Mouse (Mus musculus) urinary bladder, adult 18-20 months (tissue): ENCODE results near the gene Csf1.
"Not testable (repeated sequence)": the region's sequence is repeated elsewhere in the genome, so short reads cannot be mapped to it uniquely, and the experiment has no call there.

Experiments used
- DNase-seq, 2 experiments: peaks; one replicate each; pipeline ENCODE4 v3.0.0; 2022; ENCODE audit warnings: low spot score in 2 of 2, mixed read lengths in 2 of 2

Csf1 gene

GRCm38 (mm10) chr3:107750775-107751540 is 9.3 kb downstream of the Csf1 start:
- no peak for DNase-seq

GRCm38 (mm10) chr3:107749446-107749845 is 10.8 kb downstream of the Csf1 start:
- no peak for DNase-seq

GRCm38 (mm10) chr3:107748260-107748955 is 11.9 kb downstream of the Csf1 start:
- DNase-seq = no peak

DNA sequence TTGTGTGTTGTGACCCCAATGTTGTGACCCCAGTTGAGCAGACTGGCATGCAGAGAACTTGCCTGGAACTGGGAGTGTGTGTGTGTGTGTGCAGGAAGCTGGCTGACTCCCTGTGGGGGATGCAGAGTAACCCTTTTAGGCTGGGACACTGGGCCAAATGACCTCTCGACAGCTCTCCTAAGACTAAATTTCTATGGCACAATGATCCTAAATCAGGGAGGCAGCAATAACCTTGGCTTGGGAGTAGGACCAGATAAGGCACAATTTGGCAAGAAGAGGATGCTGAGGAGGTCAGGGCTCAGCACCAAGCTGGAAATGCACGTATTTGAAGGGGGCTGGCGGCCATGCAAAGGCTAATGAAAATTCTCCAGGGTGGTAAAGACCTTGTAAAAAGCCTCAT is 14.2 kb downstream of the Csf1 start:
- no peak for DNase-seq

GRCm38 (mm10) chr3:107743650-107744049 is 16.6 kb downstream of the Csf1 start:
- DNase-seq = no peak

- no peak for DNase-seq
Measured at GRCm38 (mm10) chr3:107743107-107743506, 17.2 kb downstream of the Csf1 start.

GRCm38 (mm10) chr3:107742071-107742710 is 18.1 kb downstream of the Csf1 start:
- no peak for DNase-seq

GRCm38 (mm10) chr3:107741387-107741786 is 18.9 kb downstream of the Csf1 start:
- DNase-seq = no peak

- DNase-seq = no peak
Measured at GRCm38 (mm10) chr3:107740578-107741207, 19.6 kb downstream of the Csf1 start.

- DNase-seq = no peak
Measured at GRCm38 (mm10) chr3:107739966-107740365, 20.3 kb downstream of the Csf1 start.

DNA sequence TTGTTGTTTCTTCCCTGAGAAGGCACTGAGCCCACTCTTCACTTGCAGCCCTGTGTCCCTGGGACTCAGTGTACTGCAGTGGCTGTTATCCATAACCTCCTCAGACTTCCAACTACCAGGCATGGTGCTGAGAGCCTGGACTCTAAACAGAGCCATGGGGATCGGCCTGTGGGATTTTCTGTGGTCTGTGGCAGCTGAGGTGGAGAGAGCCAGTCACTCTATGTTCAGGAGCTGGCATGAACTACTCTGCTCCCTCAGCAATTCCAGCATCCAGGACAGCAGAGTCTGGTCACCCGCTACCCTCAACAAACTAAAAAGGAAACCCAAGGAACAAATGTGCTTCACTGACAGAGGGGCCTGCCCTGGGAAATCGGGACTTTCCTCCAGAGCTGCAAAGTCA is 20.8 kb downstream of the Csf1 start:
- DNase-seq = no peak

GRCm38 (mm10) chr3:107738620-107739019 is 21.6 kb downstream of the Csf1 start:
- no peak for DNase-seq

DNA sequence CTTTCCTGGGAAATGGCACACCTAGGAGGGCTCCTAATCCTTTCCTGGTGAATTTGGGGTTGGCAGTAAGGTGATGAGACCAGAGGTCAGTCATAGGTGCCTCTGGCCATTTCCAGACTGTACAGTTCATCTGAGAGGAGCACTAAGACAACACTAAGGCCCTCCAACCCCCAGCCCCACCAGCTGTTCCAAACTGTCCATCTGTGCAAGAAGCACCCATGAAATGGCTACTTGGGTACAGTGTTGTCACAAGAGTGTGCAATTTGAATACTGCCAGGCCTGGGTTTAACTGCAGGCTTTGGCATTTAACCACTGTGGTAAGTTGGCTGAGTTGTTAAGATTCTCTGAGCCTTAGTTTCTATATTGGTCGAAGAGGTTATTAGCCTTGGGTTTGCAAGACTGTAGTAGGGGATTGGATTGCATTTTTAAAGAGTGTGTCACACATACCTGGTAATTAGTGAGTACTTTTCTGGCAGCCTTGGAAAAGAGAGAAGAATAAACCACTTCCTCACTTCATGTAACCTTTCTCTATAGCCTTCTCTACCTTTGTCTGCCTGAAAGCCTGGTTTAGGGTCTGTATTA is 22.6 kb downstream of the Csf1 start:
- DNase-seq = no peak

DNA sequence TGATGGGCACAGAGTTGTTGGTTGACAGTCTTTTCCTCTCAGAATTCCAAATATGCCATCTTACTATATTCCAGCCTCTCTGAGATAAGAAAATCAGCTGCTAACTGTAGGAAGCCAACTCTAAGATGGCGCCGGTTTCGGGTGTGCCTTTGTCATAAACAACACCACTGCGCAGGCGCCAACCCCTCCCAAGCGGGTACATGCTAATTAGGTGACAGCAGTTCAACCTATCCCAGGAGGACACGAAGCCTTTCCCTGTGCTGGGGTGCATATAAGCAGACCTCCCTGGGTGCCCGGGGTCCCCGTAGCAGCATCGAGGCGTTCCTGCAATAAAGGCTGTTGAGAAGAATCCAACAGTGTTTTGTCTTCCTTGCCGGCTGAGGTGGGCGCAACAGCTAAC is 24.6 kb downstream of the Csf1 start:
- DNase-seq = not testable (repeated sequence)

GRCm38 (mm10) chr3:107733329-107733728 is 26.9 kb downstream of the Csf1 start:
- no peak for DNase-seq

- DNase-seq = no peak
Measured at GRCm38 (mm10) chr3:107730236-107730635, 30.0 kb downstream of the Csf1 start.

- DNase-seq = no peak
Measured at GRCm38 (mm10) chr3:107728509-107728908, 31.8 kb downstream of the Csf1 start.

DNA sequence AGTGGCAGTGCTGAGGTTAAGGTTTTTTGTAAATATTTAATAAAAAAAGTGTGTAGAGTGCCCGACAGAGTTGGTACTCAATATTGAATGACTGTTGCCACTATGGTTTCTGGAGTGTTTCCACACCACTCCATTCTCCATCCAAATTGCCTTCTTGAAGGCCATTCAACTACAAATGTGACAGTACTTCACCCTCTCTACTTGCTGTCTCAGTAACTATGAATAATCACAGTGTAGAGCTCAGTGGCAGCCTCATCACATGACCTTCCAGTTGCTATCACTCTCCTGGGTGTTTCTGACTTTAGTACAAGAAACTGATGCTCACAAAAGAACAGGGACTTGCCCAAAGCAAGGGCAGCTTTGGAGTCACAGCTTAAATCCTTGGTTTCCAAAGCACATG is 44.3 kb downstream of the Csf1 start:
- DNase-seq = no peak

- no peak for DNase-seq
Measured at GRCm38 (mm10) chr3:107714276-107714933, 45.9 kb downstream of the Csf1 start.

GRCm38 (mm10) chr3:107712081-107712480 is 48.2 kb downstream of the Csf1 start:
- no peak for DNase-seq

DNA sequence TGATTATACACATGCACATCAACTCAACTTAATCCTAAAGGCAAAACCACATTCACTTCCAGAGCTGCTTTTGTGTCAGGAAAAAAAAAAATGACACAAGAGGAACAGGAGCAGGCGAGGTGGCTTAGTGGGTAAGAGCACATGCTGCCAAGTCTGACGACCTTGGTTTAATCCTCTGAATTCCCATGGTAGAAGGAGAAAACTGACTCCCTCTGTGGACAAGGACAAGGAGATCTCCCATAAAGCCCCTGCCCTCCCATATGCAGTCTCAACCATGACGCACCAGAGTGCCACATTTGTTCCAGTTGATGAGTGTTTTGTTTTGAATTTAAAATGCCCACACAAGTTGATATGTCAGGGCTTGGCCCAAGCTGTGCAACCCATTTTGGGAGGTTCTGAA is 51.1 kb downstream of the Csf1 start:
- DNase-seq = no peak
